Mouse (Mus musculus) hindbrain, embryonic 10.5 days (tissue): ENCODE results near the gene Rpl18. TPM values are rescaled to one million over a fixed set of nuclear protein-coding genes. Genes with fewer than 3 reads are reported as not detected.

Source experiments
- DNase-seq: peaks from one replicate; pipeline ENCODE4 v3.0.0-alpha.2; 2017; ENCODE audit warnings: low spot score
- H3K27ac ChIP-seq: fragments of 300-500 bp; sonication (generic); 2 replicates; pipeline ENCODE4 v1.5.1; 2016; ENCODE audit warnings: mild to moderate bottlenecking, moderate library complexity
- H3K27me3 ChIP-seq: fragments of 300-500 bp; sonication (generic); 2 replicates; pipeline ENCODE4 v1.6.1; 2016; ENCODE audit warnings: mild to moderate bottlenecking; ENCODE audit not compliant: poor library complexity, insufficient read depth, severe bottlenecking
- H3K36me3 ChIP-seq: fragments of 300-500 bp; sonication (generic); 2 replicates; pipeline ENCODE4 v1.6.1; 2016; ENCODE audit warnings: mild to moderate bottlenecking, moderate library complexity
- H3K4me1 ChIP-seq: fragments of 300-500 bp; sonication (generic); replicated peaks from 2 replicates; pipeline ENCODE4 v1.6.1; 2016; ENCODE audit warnings: mild to moderate bottlenecking
- H3K4me3 ChIP-seq: fragments of 300-500 bp; sonication (generic); 2 replicates; pipeline ENCODE4 v1.5.1; 2016; ENCODE audit warnings: mild to moderate bottlenecking, moderate library complexity
- H3K9me3 ChIP-seq: fragments of 300-500 bp; sonication (generic); 2 replicates; pipeline ENCODE4 v1.6.1; 2016; ENCODE audit warnings: mild to moderate bottlenecking, moderate library complexity
- WGBS: fragments of 180-500 bp; shearing (Covaris S2); methylation state at CpG from one replicate; pipeline ENCODE4 v1.1.7; 2016; 5-methylcytosine and 5-hydroxymethylcytosine counted together
- polyA plus RNA-seq: library from polyadenylated mRNA; unstranded; fragments of >200 nt; fragmentation: Nextera tagmentation; extraction: Ambion mirVana; gene quantifications from 2 replicates; pipeline ENCODE4 v1.2.1, GENCODE M21; 2016

Rpl18 gene
- polyA plus RNA-seq, 1 experiment from 2014 or later, result 1,010 TPM

- 75% methylated on average over 3 of the region's 3 CpGs for WGBS
- peaks cover 65% of the 10 kb centered on the region for H3K4me1 ChIP-seq
- H3K9me3 ChIP-seq, result no peaks in the 10 kb centered on the region
- 0 out of 2 replicates have a peak overlapping the region, but pooled peaks have one; percentile 14 for H3K4me3 ChIP-seq
- H3K27ac ChIP-seq, result peak overlapping the region; percentile 71; the same call in 1 of the 2 replicates
- peaks cover 41% of the 10 kb centered on the region for H3K27me3 ChIP-seq
- no peak for DNase-seq
- no peaks in the 10 kb centered on the region for H3K36me3 ChIP-seq
Measured at GRCm38 (mm10) chr7:45686841-45687240, 28.4 kb upstream of the Rpl18 start.

GRCm38 (mm10) chr7:45689099-45689498 is 26.2 kb upstream of the Rpl18 start:
- Histone ChIP-seq H3K27ac (peak overlapping the region; percentile 12; the same call in 1 of the 2 replicates), H3K4me3 (no peak overlapping the region), H3K27me3 (peaks cover 60% of the 10 kb centered on the region), H3K36me3 (no peaks in the 10 kb centered on the region), H3K9me3 (no peaks in the 10 kb centered on the region), H3K4me1 (peaks cover 58% of the 10 kb centered on the region)
- 59% methylated on average over 6 of the region's 6 CpGs for WGBS
- DNase-seq, result no peak

GRCm38 (mm10) chr7:45689800-45690199 is 25.5 kb upstream of the Rpl18 start:
- Histone ChIP-seq H3K4me1 (peaks cover 62% of the 10 kb centered on the region), H3K36me3 (no peaks in the 10 kb centered on the region), H3K9me3 (no peaks in the 10 kb centered on the region), H3K27me3 (peaks cover 56% of the 10 kb centered on the region), H3K4me3 (no peak overlapping the region), H3K27ac (peak overlapping the region; percentile 40; the same call in 1 of the 2 replicates)
- WGBS, result 82% methylated on average over 11 of the region's 11 CpGs
- no peak for DNase-seq

- no peak for DNase-seq
- H3K4me3 ChIP-seq, result no peak overlapping the region
- 69% methylated on average over 2 of the region's 2 CpGs for WGBS
- no peaks in the 10 kb centered on the region for H3K36me3 ChIP-seq
- H3K9me3 ChIP-seq, result no peaks in the 10 kb centered on the region
- 0 out of 2 replicates have a peak overlapping the region, but pooled peaks have one; percentile 31 for H3K27ac ChIP-seq
- H3K27me3 ChIP-seq, result peaks cover 59% of the 10 kb centered on the region
- H3K4me1 ChIP-seq, result peaks cover 47% of the 10 kb centered on the region
Measured at GRCm38 (mm10) chr7:45692364-45692763, 22.9 kb upstream of the Rpl18 start.

- Histone ChIP-seq H3K36me3 (no peaks in the 10 kb centered on the region), H3K4me3 (no peak within 1 kb of the TSS), H3K27me3 (peaks cover 71% of the 10 kb centered on the region), H3K9me3 (no peaks in the 10 kb centered on the region), H3K27ac (peak within 1 kb of the TSS; percentile 73), H3K4me1 (peaks cover 44% of the 10 kb centered on the region)
- WGBS, result 87% methylated on average over 50 of the region's 50 CpGs
- no peak for DNase-seq
Measured at GRCm38 (mm10) chr7:45693921-45694591, 21.2 kb upstream of the Rpl18 start, which contains the start of gene Sec1. TSS of gene Sec1 (minus strand) at chr7:45694402.

GRCm38 (mm10) chr7:45695098-45695497 is 20.2 kb upstream of the Rpl18 start:
- H3K27ac ChIP-seq, result peak overlapping the region; percentile 18; the same call in 1 of the 2 replicates
- no peaks in the 10 kb centered on the region for H3K9me3 ChIP-seq
- peaks cover 47% of the 10 kb centered on the region for H3K4me1 ChIP-seq
- H3K36me3 ChIP-seq, result no peaks in the 10 kb centered on the region
- H3K4me3 ChIP-seq, result no peak overlapping the region
- 13% methylated on average over 6 of the region's 6 CpGs for WGBS
- H3K27me3 ChIP-seq, result peaks cover 73% of the 10 kb centered on the region
- peak; percentile 59 for DNase-seq

GRCm38 (mm10) chr7:45697894-45698293 is 17.4 kb upstream of the Rpl18 start:
- H3K4me1 ChIP-seq, result peaks cover 55% of the 10 kb centered on the region
- H3K9me3 ChIP-seq, result no peaks in the 10 kb centered on the region
- H3K4me3 ChIP-seq, result no peak overlapping the region
- H3K27me3 ChIP-seq, result peaks cover 66% of the 10 kb centered on the region
- no peak overlapping the region for H3K27ac ChIP-seq
- H3K36me3 ChIP-seq, result no peaks in the 10 kb centered on the region
- 78% methylated on average over 7 of the region's 7 CpGs for WGBS
- no peak for DNase-seq

GRCm38 (mm10) chr7:45699523-45700141 is 15.6 kb upstream of the Rpl18 start, which contains the start of gene Car11:
TSS of gene Car11 (plus strand) at chr7:45699843.
- Histone ChIP-seq H3K27ac (peak within 1 kb of the TSS; percentile 78), H3K9me3 (no peaks in the 10 kb centered on the region), H3K4me3 (peak within 1 kb of the TSS; percentile 56), H3K36me3 (no peaks in the 10 kb centered on the region), H3K4me1 (peaks cover 53% of the 10 kb centered on the region), H3K27me3 (peaks cover 52% of the 10 kb centered on the region)
- WGBS, result under 1% methylated on average over 36 of the region's 36 CpGs
- no peak for DNase-seq

- H3K4me1 ChIP-seq, result peaks cover 49% of the 10 kb centered on the region
- H3K9me3 ChIP-seq, result no peaks in the 10 kb centered on the region
- under 1% methylated on average over 20 of the region's 20 CpGs for WGBS
- no peaks in the 10 kb centered on the region for H3K36me3 ChIP-seq
- H3K27ac ChIP-seq, result peak overlapping the region; percentile 78
- H3K27me3 ChIP-seq, result peaks cover 49% of the 10 kb centered on the region
- DNase-seq, result peak; percentile 73
- H3K4me3 ChIP-seq, result peak overlapping the region; percentile 56
Measured at GRCm38 (mm10) chr7:45700301-45701015, 14.8 kb upstream of the Rpl18 start.

- Histone ChIP-seq H3K27ac (peak overlapping the region; percentile 78), H3K9me3 (no peaks in the 10 kb centered on the region), H3K4me3 (peak overlapping the region; percentile 56), H3K4me1 (peaks cover 52% of the 10 kb centered on the region), H3K36me3 (no peaks in the 10 kb centered on the region), H3K27me3 (peaks cover 44% of the 10 kb centered on the region)
- WGBS, result 34% methylated on average over 11 of the region's 11 CpGs
- DNase-seq, result no peak
Measured at GRCm38 (mm10) chr7:45701072-45701471, 14.2 kb upstream of the Rpl18 start.

GRCm38 (mm10) chr7:45701607-45702006 is 13.7 kb upstream of the Rpl18 start:
- H3K36me3 ChIP-seq, result no peaks in the 10 kb centered on the region
- peaks cover 41% of the 10 kb centered on the region for H3K27me3 ChIP-seq
- peak overlapping the region; percentile 56; the same call in 1 of the 2 replicates for H3K4me3 ChIP-seq
- no peak overlapping the region for H3K27ac ChIP-seq
- WGBS, result 86% methylated on average over 11 of the region's 11 CpGs
- no peak for DNase-seq
- no peaks in the 10 kb centered on the region for H3K9me3 ChIP-seq
- H3K4me1 ChIP-seq, result peaks cover 57% of the 10 kb centered on the region

GRCm38 (mm10) chr7:45702316-45702715 is 12.9 kb upstream of the Rpl18 start:
- DNase-seq, result no peak
- WGBS, result 92% methylated on average over 11 of the region's 11 CpGs
- no peaks in the 10 kb centered on the region for H3K36me3 ChIP-seq
- H3K9me3 ChIP-seq, result no peaks in the 10 kb centered on the region
- no peak overlapping the region for H3K4me3 ChIP-seq
- peaks cover 64% of the 10 kb centered on the region for H3K4me1 ChIP-seq
- H3K27ac ChIP-seq, result no peak overlapping the region
- peaks cover 41% of the 10 kb centered on the region for H3K27me3 ChIP-seq
